28 mouse cellular contexts compared by ENCODE assay signal in the genomic region with DNA sequence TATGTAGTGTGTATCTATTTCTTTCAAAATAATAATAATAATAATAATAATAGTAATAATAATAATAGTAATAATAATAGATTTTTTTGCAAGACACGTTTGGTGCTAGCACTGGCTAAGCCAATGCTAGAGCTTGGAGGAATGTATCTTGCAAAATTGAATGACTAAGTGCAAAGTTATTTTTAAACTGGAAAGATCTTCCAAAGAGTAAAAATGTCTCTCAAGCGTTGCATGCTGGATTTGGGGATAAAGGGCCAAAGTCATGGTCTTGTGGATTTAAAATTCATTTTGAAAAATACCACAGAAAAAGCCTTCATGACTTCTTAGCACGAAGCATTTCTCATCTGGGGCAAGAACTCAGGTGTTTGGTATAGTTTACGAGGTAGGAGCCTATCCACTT.
A peak's percentile ranks its signal among the peaks of the same experiment; 100 is the strongest.
DNase-seq lines count a peak whose midpoint lies in the region; ATAC-seq lines count a peak whose summit lies in the region.
"Had no signal": no experiment of that assay in that cellular context is flagged by ENCODE, and none has a peak within 500 bp of the region (broad histone marks: within the 10 kb centered on the region; RNA-seq: fewer than 3 reads in every experiment).

No protein-coding gene starts in this region.

- DNase-seq in 3134 (ENCODE audit: extremely low read depth, insufficient read length, low spot score): peak; percentile 29
- DNase-seq in NIH3T3 (ENCODE audit: low read depth): peak; percentile 9
- DNase-seq in adipocyte (ENCODE audit: low spot score): peak; percentile 14
- DNase-seq in kidney, adult 9 months: no peak
- DNase-seq in midbrain, embryonic 14.5 days: no peak
- no peak for DNase-seq in adrenal gland, postnatal 4 days (ENCODE audit: low spot score in 2 of 2)
- DNase-seq: adrenal gland, adult 2 months; adrenal gland, postnatal 10 days; adrenal gland, postnatal 25 days; B cell, adult 2 months; cerebellum, adult 11 months; cerebellum, adult 18-20 months; cerebellum, adult 8-10 months; cerebellum, adult 9-11 months; cerebellum, postnatal 14 days; cerebellum, postnatal 36 days; embryo, embryonic 11 days had no signal

- 89% methylated on average over 4 of the region's 4 CpGs for WGBS in midbrain, embryonic 14.5 days

- no peak overlapping the region for H3K4me3 ChIP-seq in midbrain, embryonic 14.5 days (replicated peaks; ENCODE audit: low read depth, low read length)
- H3K4me3 ChIP-seq: embryonic facial prominence, embryonic 13.5 days; embryonic facial prominence, embryonic 15.5 days; erythroblast, embryonic 14.5 days; forebrain, embryonic 10.5 days; forebrain, embryonic 12.5 days had no signal

- no peak overlapping the region for H3K4me2 ChIP-seq in midbrain, embryonic 14.5 days (ENCODE audit: low read length)
- H3K4me2 ChIP-seq: embryonic facial prominence, embryonic 13.5 days; embryonic facial prominence, embryonic 15.5 days; forebrain, embryonic 12.5 days had no signal

- no peaks in the 10 kb centered on the region for H3K27me3 ChIP-seq in midbrain, embryonic 14.5 days (ENCODE audit: control insufficient read depth, insufficient read depth, low read length)
- H3K27me3 ChIP-seq: CH12.LX; embryonic facial prominence, embryonic 13.5 days; embryonic facial prominence, embryonic 15.5 days; forebrain, embryonic 12.5 days had no signal

- no peaks in the 10 kb centered on the region for H3K9me3 ChIP-seq in midbrain, embryonic 14.5 days (ENCODE audit: control insufficient read depth, low read length)
- H3K9me3 ChIP-seq: embryonic facial prominence, embryonic 13.5 days; embryonic facial prominence, embryonic 15.5 days; forebrain, embryonic 10.5 days; forebrain, embryonic 12.5 days had no signal

- no peak overlapping the region for H3K27ac ChIP-seq in midbrain, embryonic 14.5 days (replicated peaks; ENCODE audit: low read depth, low read length)
- H3K27ac ChIP-seq: embryonic facial prominence, embryonic 13.5 days; embryonic facial prominence, embryonic 15.5 days; forebrain, embryonic 10.5 days; forebrain, embryonic 12.5 days had no signal

- no peaks in the 10 kb centered on the region for H3K36me3 ChIP-seq in midbrain, embryonic 14.5 days (ENCODE audit: control insufficient read depth, insufficient read depth, low read length)
- H3K36me3 ChIP-seq: embryonic facial prominence, embryonic 13.5 days; embryonic facial prominence, embryonic 15.5 days; forebrain, embryonic 10.5 days; forebrain, embryonic 12.5 days; G1E had no signal

- no peak overlapping the region for H3K9ac ChIP-seq in midbrain, embryonic 14.5 days (replicated peaks; ENCODE audit: low read length)
- H3K9ac ChIP-seq: embryonic facial prominence, embryonic 13.5 days; embryonic facial prominence, embryonic 15.5 days; forebrain, embryonic 12.5 days had no signal

- H3K4me1 ChIP-seq in midbrain, embryonic 14.5 days (ENCODE audit: control insufficient read depth, insufficient read depth, low read length): no peaks in the 10 kb centered on the region
- H3K4me1 ChIP-seq: embryonic facial prominence, embryonic 13.5 days; embryonic facial prominence, embryonic 15.5 days; forebrain, embryonic 10.5 days; forebrain, embryonic 12.5 days had no signal

- no peak for ATAC-seq in midbrain, embryonic 14.5 days (ENCODE audit: low FRiP score, low TSS enrichment)
- ATAC-seq: activated CD4-positive, CD25-positive, alpha-beta regulatory T cell, adult 4 months; CD4-positive, CD25-positive, alpha-beta regulatory T cell, adult 4 months; forebrain, embryonic 14.5 days; forebrain, embryonic 16.5 days had no signal

Comparison
In these comparisons a context has a peak if more than half of its experiments do, and no peak if none do; other contexts are left out.
1. DNase-seq: peak in 3134 (single experiment), NIH3T3 (single experiment) and adipocyte (single experiment); none in kidney, adult 9 months (single experiment), midbrain, embryonic 14.5 days (single experiment) and adrenal gland, postnatal 4 days (0 of 2).